Mouse (Mus musculus) forebrain, postnatal 0 days (tissue): ENCODE measurements around the gene Ostc. TPM values are rescaled to one million over a fixed set of nuclear protein-coding genes. Genes with fewer than 3 reads are reported as not detected.

Experiments used
- ATAC-seq: fragments of 200-750 bp; cut with Nextera tagmentation; 2 replicates; pipeline ENCODE4 v1.8.0; 2017; ENCODE audit warnings: mild to moderate bottlenecking, moderate library complexity
- DNase-seq: peaks from one replicate; pipeline ENCODE4 v3.0.0-alpha.2; 2015
- H3K27ac ChIP-seq: fragments of 300-500 bp; sonication (generic); 2 replicates; pipeline ENCODE4 v1.5.1; 2014; ENCODE audit warnings: low read depth, mild to moderate bottlenecking, antibody characterized with exemption, low read length, moderate library complexity, mixed read lengths
- H3K27me3 ChIP-seq: fragments of 300-500 bp; sonication (generic); 2 replicates; pipeline ENCODE4 v1.6.1; 2014; ENCODE audit warnings: mild to moderate bottlenecking, low read length, mixed read lengths; ENCODE audit not compliant: insufficient read depth
- H3K36me3 ChIP-seq: fragments of 300-500 bp; sonication (generic); 2 replicates; pipeline ENCODE4 v1.6.1; 2014; ENCODE audit warnings: mild to moderate bottlenecking, moderate library complexity; ENCODE audit not compliant: insufficient read depth
- H3K4me1 ChIP-seq: fragments of 300-500 bp; sonication (generic); 2 replicates; pipeline ENCODE4 v1.6.1; 2014; ENCODE audit warnings: antibody characterized with exemption; ENCODE audit not compliant: insufficient read depth
- H3K4me2 ChIP-seq: fragments of 300-500 bp; sonication (generic); 2 replicates; pipeline ENCODE4 v1.6.1; 2014; ENCODE audit warnings: low read depth, mild to moderate bottlenecking, moderate library complexity
- H3K4me3 ChIP-seq: fragments of 300-500 bp; sonication (generic); 2 replicates; pipeline ENCODE4 v1.5.1; 2014; ENCODE audit warnings: low read depth, low read length, mixed read lengths
- H3K9ac ChIP-seq: fragments of 300-500 bp; sonication (generic); 2 replicates; pipeline ENCODE4 v1.6.1; 2014; ENCODE audit warnings: mild to moderate bottlenecking
- H3K9me3 ChIP-seq: fragments of 300-500 bp; sonication (generic); 2 replicates; pipeline ENCODE4 v1.6.1; 2016; ENCODE audit warnings: low read length
- CTCF ChIP-seq: sonication (generic); IDR thresholded peaks from 2 replicates; pipeline ENCODE4 v1.5.1; 2016; ENCODE audit warnings: antibody characterized with exemption, control low read depth, low read depth
- WGBS: fragments of 180-500 bp; shearing (Covaris S2); extraction: QIAGEN DNeasy Blood & Tissue Kit; methylation state at CpG from one replicate; pipeline ENCODE4 v1.1.7; 2014; 5-methylcytosine and 5-hydroxymethylcytosine counted together
- polyA plus RNA-seq: library from polyadenylated mRNA; unstranded; fragments of >200 nt; fragmentation: Nextera tagmentation; extraction: Ambion mirVana; gene quantifications from 2 replicates; pipeline ENCODE4 v1.2.1, GENCODE M21; 2015
- total RNA-seq: library from RNA; depleted of rRNA; stranded (reverse); fragments of >200 nt; gene quantifications from 2 replicates; pipeline ENCODE4 v1.2.3, GENCODE M21; 2014; rRNA removed

Ostc gene
- total and polyA plus RNA-seq, 2 experiments from 2014 or later = 118 to 186 TPM

DNA sequence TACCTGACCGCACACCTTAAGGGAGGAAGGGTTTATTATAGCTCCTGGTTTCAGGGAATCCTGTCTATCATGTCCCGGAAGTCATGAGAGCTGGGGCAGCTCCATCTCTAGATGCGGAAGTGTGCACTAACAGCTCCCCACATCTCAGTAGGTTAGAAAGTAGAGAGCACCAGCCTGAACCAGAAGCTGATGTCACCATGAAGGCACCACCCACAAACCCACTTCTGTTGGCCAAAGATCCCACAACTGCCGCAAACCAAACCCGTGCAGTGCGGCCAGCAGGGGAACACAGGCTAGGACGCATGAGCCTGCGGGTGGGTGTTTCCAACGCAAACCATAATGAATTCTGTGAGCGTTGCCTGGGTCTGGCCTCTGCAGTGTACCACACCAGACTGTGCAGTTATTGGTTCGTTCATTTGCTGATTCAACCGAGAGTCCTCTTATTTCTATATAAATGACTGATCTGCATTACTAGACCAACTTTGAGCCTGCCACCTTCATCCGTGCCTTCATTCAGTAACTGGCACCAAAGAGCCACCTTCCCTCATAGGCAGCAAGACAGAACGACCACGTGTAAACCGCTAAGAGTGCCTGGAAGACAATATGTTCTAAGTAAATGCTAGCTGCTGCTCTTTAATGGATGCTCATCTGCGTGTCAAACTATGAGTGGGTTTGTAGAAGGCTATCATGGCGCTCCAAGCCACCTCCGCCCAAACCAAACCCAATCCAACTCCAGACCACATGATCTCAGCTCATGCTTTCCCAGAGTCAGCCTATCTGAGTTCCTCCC lies 31.4 kb downstream of the Ostc start:
- Histone ChIP-seq H3K4me2 (no peak overlapping the region), H3K4me1 (no peaks in the 10 kb centered on the region), H3K27me3 (no peaks in the 10 kb centered on the region), H3K9me3 (no peaks in the 10 kb centered on the region), H3K4me3 (no peak overlapping the region), H3K27ac (no peak overlapping the region), H3K36me3 (no peaks in the 10 kb centered on the region), H3K9ac (no peak overlapping the region)
- WGBS = 96% methylated on average over 19 of the region's 19 CpGs
- no peak for DNase-seq
- no peak for ATAC-seq
- no peak for TF ChIP-seq CTCF

DNA sequence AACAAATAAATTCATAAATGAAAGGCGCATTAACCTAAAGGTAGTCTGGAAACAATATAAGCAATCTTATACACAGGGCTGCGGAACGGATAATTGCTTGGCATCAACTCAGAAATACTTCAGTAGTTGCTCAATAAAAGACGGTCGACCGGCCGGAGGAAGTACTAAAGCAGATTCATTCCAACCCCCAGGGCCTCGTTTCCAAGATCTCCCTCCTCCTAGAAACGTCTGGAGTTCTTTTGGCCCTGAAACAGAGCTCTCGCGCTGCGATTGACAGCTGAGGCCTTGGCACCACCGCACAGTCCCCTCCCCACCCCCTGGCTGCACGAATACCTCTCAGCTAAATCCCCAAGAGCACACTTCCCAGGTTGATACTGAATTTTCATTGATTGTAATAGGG lies 38.0 kb downstream of the Ostc start:
- H3K27me3 ChIP-seq = no peaks in the 10 kb centered on the region
- H3K27ac ChIP-seq = no peak overlapping the region
- H3K9me3 ChIP-seq = no peaks in the 10 kb centered on the region
- H3K9ac ChIP-seq = no peak overlapping the region
- 34% methylated on average over 14 of the region's 14 CpGs for WGBS
- no peak for TF ChIP-seq CTCF
- no peaks in the 10 kb centered on the region for H3K36me3 ChIP-seq
- H3K4me2 ChIP-seq = no peak overlapping the region
- H3K4me3 ChIP-seq = no peak overlapping the region
- DNase-seq (no peak), ATAC-seq (no peak)
- no peaks in the 10 kb centered on the region for H3K4me1 ChIP-seq

DNA sequence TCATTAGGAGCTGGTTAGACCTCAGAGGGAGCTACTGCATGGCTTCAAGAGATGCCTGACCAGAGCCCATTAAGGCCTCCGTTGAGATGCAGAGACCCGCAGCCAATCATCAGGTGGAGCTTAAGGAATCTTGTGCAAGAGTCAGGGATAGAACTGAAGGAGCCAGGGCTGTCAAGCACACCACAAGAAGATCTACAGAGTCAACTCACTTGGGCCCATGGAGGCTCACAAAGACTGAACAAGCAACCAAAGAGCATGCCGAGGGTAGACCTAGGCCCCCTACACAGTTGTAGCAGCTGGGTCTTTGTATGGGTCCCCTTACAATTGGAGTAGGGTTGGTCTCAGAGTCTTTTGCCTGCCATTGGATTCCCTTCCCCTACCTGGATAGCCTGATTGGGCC lies 46.7 kb downstream of the Ostc start:
- Histone ChIP-seq H3K9me3 (no peaks in the 10 kb centered on the region), H3K27ac (no peak overlapping the region), H3K9ac (no peak overlapping the region), H3K36me3 (no peaks in the 10 kb centered on the region), H3K4me1 (no peaks in the 10 kb centered on the region), H3K27me3 (no peaks in the 10 kb centered on the region), H3K4me3 (no peak overlapping the region), H3K4me2 (no peak overlapping the region)
- 93% methylated on average over 3 of the region's 3 CpGs for WGBS
- DNase-seq (no peak), ATAC-seq (no peak)
- no peak for TF ChIP-seq CTCF

DNA sequence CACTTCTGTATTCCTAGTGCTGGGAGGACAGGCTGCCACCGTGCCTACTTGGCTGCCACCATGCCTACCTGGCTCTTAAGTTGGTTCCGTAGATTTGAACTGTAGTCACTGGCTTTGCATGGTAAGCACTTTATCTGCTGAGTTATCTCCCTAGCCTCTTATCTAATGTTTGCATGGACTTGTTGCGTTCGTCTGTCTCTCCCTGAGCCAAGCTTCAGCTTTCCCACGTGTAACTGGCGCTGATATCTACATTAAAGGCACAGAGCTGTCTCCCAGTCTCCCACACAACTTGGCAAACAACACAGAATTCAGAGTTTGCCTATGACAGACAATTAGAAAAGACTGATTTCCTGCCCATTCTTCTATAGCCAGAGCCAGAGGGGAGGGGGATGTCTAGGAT lies 48.6 kb downstream of the Ostc start:
- WGBS = 77% methylated on average over 6 of the region's 6 CpGs
- TF ChIP-seq CTCF = no peak
- Histone ChIP-seq H3K4me1 (no peaks in the 10 kb centered on the region), H3K4me2 (no peak overlapping the region), H3K27ac (no peak overlapping the region), H3K36me3 (no peaks in the 10 kb centered on the region), H3K9me3 (no peaks in the 10 kb centered on the region), H3K4me3 (no peak overlapping the region), H3K27me3 (no peaks in the 10 kb centered on the region), H3K9ac (no peak overlapping the region)
- DNase-seq (peak; percentile 4), ATAC-seq (no peak)

DNA sequence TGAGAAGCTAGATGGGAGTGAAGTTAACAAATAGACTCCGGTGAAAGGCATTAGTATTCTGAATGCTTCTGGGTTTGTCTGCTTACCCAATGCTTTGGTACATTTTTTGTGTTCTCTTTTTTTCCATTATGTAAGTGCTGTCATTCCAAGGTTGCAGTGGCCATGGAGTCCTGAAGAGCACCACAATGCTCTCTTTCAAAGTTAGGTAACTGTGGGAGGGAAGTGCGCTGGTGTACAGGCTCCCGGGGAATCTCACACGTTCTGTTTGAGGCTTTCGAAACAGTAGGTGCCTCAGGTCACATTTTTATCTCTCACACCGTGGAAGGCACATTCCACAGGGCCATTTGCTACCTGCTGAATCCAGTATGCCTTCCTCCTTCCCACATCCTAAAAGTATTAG lies 59.7 kb downstream of the Ostc start:
- no peak overlapping the region for H3K27ac ChIP-seq
- H3K4me3 ChIP-seq = no peak overlapping the region
- DNase-seq (no peak), ATAC-seq (no peak)
- H3K9ac ChIP-seq = no peak overlapping the region
- no peaks in the 10 kb centered on the region for H3K27me3 ChIP-seq
- H3K4me2 ChIP-seq = no peak overlapping the region
- no peaks in the 10 kb centered on the region for H3K4me1 ChIP-seq
- 48% methylated on average over 6 of the region's 6 CpGs for WGBS
- no peak for TF ChIP-seq CTCF
- no peaks in the 10 kb centered on the region for H3K9me3 ChIP-seq
- H3K36me3 ChIP-seq = no peaks in the 10 kb centered on the region

DNA sequence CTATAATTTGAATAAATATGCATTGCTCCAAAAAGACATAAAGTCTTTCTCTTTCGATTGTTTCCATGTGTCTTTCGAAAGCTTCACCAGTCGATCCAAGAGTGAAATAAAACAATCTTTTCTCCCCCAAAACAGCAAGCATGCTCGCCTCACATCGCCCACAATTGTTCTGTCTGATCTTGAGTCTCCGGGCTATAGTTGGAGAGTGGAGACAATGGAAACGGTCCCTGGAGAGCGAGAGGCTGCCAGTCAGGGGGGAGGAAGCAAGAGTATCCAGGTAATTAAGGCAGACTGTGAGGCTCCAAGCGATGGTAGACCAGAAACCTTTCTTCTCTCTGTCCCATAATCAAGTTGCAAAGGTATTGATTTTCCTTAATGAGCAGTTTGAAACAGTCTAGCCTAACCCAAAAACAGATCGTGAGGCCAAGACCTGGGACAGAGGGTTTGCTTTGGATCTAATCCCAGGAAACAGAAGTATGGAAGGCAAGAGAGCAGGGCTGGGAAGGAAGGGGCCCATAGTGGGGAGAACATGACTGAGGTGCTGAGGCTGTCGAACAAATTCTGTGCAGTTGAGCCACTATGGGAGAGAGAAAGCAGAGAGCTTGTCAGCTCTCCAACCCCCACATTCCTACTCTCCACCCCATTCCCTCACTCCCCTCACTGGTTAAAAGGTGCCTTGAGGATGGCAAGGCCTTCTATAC lies 63.0 kb downstream of the Ostc start:
- Histone ChIP-seq H3K27ac (no peak overlapping the region), H3K4me2 (no peak overlapping the region), H3K27me3 (no peaks in the 10 kb centered on the region), H3K9ac (no peak overlapping the region), H3K9me3 (no peaks in the 10 kb centered on the region), H3K4me1 (no peaks in the 10 kb centered on the region), H3K36me3 (no peaks in the 10 kb centered on the region), H3K4me3 (no peak overlapping the region)
- DNase-seq (no peak), ATAC-seq (no peak)
- 55% methylated on average over 11 of the region's 11 CpGs for WGBS
- no peak for TF ChIP-seq CTCF

Other genes with a start within 250 kb of the Ostc start
- not detected in 2 replicates for gene Etnppl, start 92.0 kb downstream of the Ostc start, total RNA-seq
- gene Etnppl, start 92.0 kb downstream of the Ostc start, polyA plus RNA-seq = 0.03 and 0.05 TPM in 2 replicates
- 609 and 774 TPM in 2 replicates for gene Rpl34, start 21.0 kb upstream of the Ostc start, total RNA-seq
- 566 and 750 TPM in 2 replicates for gene Rpl34, start 21.0 kb upstream of the Ostc start, polyA plus RNA-seq